Mouse (Mus musculus): ENCODE data around the gene Dst. TPM values are rescaled to one million over a fixed set of nuclear protein-coding genes. Genes with fewer than 3 reads are reported as not detected.

The Dst gene
- total and polyA plus RNA-seq, 3 experiments = 0.83 to 1.1 TPM; not detected in 1

DNA sequence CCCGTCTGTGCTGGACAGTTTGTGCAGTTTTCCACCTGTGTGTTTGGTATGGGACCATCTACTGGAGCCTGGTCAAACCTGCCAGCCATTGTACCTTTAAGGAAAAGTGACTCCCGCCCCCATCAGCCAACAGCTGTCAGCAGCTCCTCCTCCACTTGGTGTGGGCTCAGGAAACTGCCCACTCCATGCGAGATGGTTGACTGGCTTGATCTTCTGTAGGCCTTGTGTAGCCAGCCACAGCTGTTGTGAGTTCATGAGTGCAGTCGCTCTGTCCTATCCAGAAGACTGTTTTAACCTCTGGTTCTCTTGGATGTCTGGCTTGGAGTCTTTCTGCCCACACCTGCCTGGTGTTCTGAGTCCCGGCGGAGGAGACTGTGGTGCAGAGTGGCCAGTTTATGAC lies 117.9 kb downstream of the Dst start:
- H3K4me3 ChIP-seq (ENCODE audit: low read depth, low read length) = no peak overlapping the region
- peaks cover 4% of the 10 kb centered on the region for H3K27me3 ChIP-seq (ENCODE audit: insufficient read depth, low read length)
- TF ChIP-seq TAL1 (conservative IDR thresholded peaks at IDR 0.05; ENCODE audit: low read depth, low read length) (no peak), GATA2 (IDR thresholded peaks at IDR 0.05; ENCODE audit: borderline replicate concordance, low read depth, low read length) (no peak), POLR2AphosphoS5 (IDR thresholded peaks at IDR 0.05; ENCODE audit: insufficient replicate concordance, low read depth, low read length) (no peak), GATA1 (IDR thresholded peaks at IDR 0.05; ENCODE audit: borderline replicate concordance, low read length) (no peak), CTCF (IDR thresholded peaks at IDR 0.05; ENCODE audit: low read depth, low read length) (no peak)
- DNase-seq (ENCODE audit: low spot score) (no peak), ATAC-seq (ENCODE audit: extremely low read depth, insufficient number of reproducible peaks, low FRiP score, poor library complexity, severe bottlenecking) (no peak)
- no peaks in the 10 kb centered on the region for H3K4me1 ChIP-seq (ENCODE audit: insufficient read depth, low read depth, low read length)
- H3K36me3 ChIP-seq (replicated peaks) = no peaks in the 10 kb centered on the region
- H3K9me3 ChIP-seq (replicated peaks) = no peaks in the 10 kb centered on the region

- Histone ChIP-seq H3K27me3 (ENCODE audit: insufficient read depth, low read length) (peaks cover 4% of the 10 kb centered on the region), H3K36me3 (replicated peaks) (no peaks in the 10 kb centered on the region), H3K9me3 (replicated peaks) (no peaks in the 10 kb centered on the region), H3K4me3 (ENCODE audit: low read depth, low read length) (no peak overlapping the region), H3K4me1 (ENCODE audit: insufficient read depth, low read depth, low read length) (no peaks in the 10 kb centered on the region)
- ATAC-seq (ENCODE audit: extremely low read depth, insufficient number of reproducible peaks, low FRiP score, poor library complexity, severe bottlenecking) (no peak), DNase-seq (ENCODE audit: low spot score) (no peak)
- TF ChIP-seq GATA1 (IDR thresholded peaks at IDR 0.05; ENCODE audit: borderline replicate concordance, low read length) (no peak), GATA2 (IDR thresholded peaks at IDR 0.05; ENCODE audit: borderline replicate concordance, low read depth, low read length) (0 out of 2 replicates have a peak, but pooled peaks have one; percentile 5), TAL1 (conservative IDR thresholded peaks at IDR 0.05; ENCODE audit: low read depth, low read length) (no peak)
Observed at GRCm38 (mm10) chr1:34028722-34029121, 120.7 kb downstream of the Dst start.

GRCm38 (mm10) chr1:34030330-34031021 lies 122.5 kb downstream of the Dst start:
- Histone ChIP-seq H3K27me3 (ENCODE audit: insufficient read depth, low read length) (peaks cover 4% of the 10 kb centered on the region), H3K9me3 (replicated peaks) (no peaks in the 10 kb centered on the region), H3K36me3 (replicated peaks) (no peaks in the 10 kb centered on the region), H3K4me1 (ENCODE audit: insufficient read depth, low read depth, low read length) (no peaks in the 10 kb centered on the region), H3K4me3 (ENCODE audit: low read depth, low read length) (no peak overlapping the region)
- no peak for TF ChIP-seq POLR2AphosphoS5 (IDR thresholded peaks at IDR 0.05; ENCODE audit: insufficient replicate concordance, low read depth, low read length)
- TF ChIP-seq GATA2 (IDR thresholded peaks at IDR 0.05; ENCODE audit: borderline replicate concordance, low read depth, low read length) = no peak
- TF ChIP-seq TAL1 (conservative IDR thresholded peaks at IDR 0.05; ENCODE audit: low read depth, low read length) = no peak
- TF ChIP-seq GATA1 (IDR thresholded peaks at IDR 0.05; ENCODE audit: borderline replicate concordance, low read length) = no peak
- no peak for TF ChIP-seq CTCF (IDR thresholded peaks at IDR 0.05; ENCODE audit: low read depth, low read length)
- DNase-seq (ENCODE audit: low spot score) (no peak), ATAC-seq (ENCODE audit: extremely low read depth, insufficient number of reproducible peaks, low FRiP score, poor library complexity, severe bottlenecking) (no peak)

- no peaks in the 10 kb centered on the region for H3K4me1 ChIP-seq (ENCODE audit: insufficient read depth, low read depth, low read length)
- DNase-seq (ENCODE audit: low spot score) = no peak
- TF ChIP-seq CTCF (IDR thresholded peaks at IDR 0.05; ENCODE audit: low read depth, low read length) (no peak), POLR2AphosphoS5 (IDR thresholded peaks at IDR 0.05; ENCODE audit: insufficient replicate concordance, low read depth, low read length) (no peak), GATA2 (IDR thresholded peaks at IDR 0.05; ENCODE audit: borderline replicate concordance, low read depth, low read length) (no peak), GATA1 (IDR thresholded peaks at IDR 0.05; ENCODE audit: borderline replicate concordance, low read length) (no peak), TAL1 (conservative IDR thresholded peaks at IDR 0.05; ENCODE audit: low read depth, low read length) (no peak)
- ATAC-seq (ENCODE audit: extremely low read depth, insufficient number of reproducible peaks, low FRiP score, poor library complexity, severe bottlenecking) = no peak
- no peaks in the 10 kb centered on the region for H3K9me3 ChIP-seq (replicated peaks)
- H3K36me3 ChIP-seq (replicated peaks) = no peaks in the 10 kb centered on the region
- H3K27me3 ChIP-seq (ENCODE audit: insufficient read depth, low read length) = no peaks in the 10 kb centered on the region
- H3K4me3 ChIP-seq (ENCODE audit: low read depth, low read length) = no peak overlapping the region
Observed at GRCm38 (mm10) chr1:34033052-34033451, 125.0 kb downstream of the Dst start.

DNA sequence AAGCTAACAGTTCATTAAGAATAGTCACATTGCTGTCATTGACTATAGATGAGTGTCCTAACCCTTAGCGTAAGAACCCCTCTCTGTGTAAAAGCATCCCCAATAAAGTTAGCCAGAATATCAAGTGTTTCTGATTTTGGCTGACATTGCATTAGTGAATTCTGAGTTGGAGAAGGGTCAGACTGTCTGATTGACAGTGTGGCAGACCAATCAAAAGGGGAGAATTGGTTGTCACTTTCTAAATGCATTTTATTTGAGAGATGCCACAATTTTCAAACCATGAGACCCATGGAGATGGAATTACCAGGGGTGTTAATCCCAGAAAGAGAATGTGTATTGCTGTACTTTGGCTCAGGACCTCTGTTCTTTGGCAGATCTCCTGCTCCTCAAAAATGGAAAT lies 125.5 kb downstream of the Dst start:
- Histone ChIP-seq H3K4me3 (ENCODE audit: low read depth, low read length) (no peak overlapping the region), H3K36me3 (replicated peaks) (no peaks in the 10 kb centered on the region), H3K4me1 (ENCODE audit: insufficient read depth, low read depth, low read length) (no peaks in the 10 kb centered on the region), H3K27me3 (ENCODE audit: insufficient read depth, low read length) (no peaks in the 10 kb centered on the region), H3K9me3 (replicated peaks) (no peaks in the 10 kb centered on the region)
- TF ChIP-seq GATA1 (IDR thresholded peaks at IDR 0.05; ENCODE audit: borderline replicate concordance, low read length) (no peak), POLR2AphosphoS5 (IDR thresholded peaks at IDR 0.05; ENCODE audit: insufficient replicate concordance, low read depth, low read length) (no peak), GATA2 (IDR thresholded peaks at IDR 0.05; ENCODE audit: borderline replicate concordance, low read depth, low read length) (no peak), TAL1 (conservative IDR thresholded peaks at IDR 0.05; ENCODE audit: low read depth, low read length) (no peak), CTCF (IDR thresholded peaks at IDR 0.05; ENCODE audit: low read depth, low read length) (no peak)
- ATAC-seq (ENCODE audit: extremely low read depth, insufficient number of reproducible peaks, low FRiP score, poor library complexity, severe bottlenecking) = no peak
- DNase-seq (ENCODE audit: low spot score) = no peak

DNA sequence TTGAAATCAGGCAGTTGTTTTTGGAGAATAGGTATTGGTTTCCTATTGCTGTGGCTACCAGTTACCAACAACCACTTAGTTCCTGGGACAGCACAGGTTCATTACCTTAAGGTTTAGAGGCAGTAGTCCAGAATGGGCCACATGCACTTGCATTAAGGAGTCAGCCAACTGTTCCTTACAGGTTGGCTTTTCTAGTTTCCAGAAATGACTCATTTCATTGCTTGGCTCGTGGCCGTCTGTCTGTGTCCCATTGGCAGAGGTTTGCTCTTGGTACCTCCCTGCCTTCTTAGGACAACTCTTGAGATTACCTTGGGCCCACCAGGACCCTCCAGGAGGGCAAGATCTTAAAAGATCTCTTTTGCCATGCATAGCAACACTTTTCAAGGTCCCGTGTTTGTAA lies 125.9 kb downstream of the Dst start:
- H3K9me3 ChIP-seq (replicated peaks) = no peaks in the 10 kb centered on the region
- no peaks in the 10 kb centered on the region for H3K27me3 ChIP-seq (ENCODE audit: insufficient read depth, low read length)
- DNase-seq (ENCODE audit: low spot score) = no peak
- H3K4me1 ChIP-seq (ENCODE audit: insufficient read depth, low read depth, low read length) = no peaks in the 10 kb centered on the region
- no peaks in the 10 kb centered on the region for H3K36me3 ChIP-seq (replicated peaks)
- TF ChIP-seq GATA2 (IDR thresholded peaks at IDR 0.05; ENCODE audit: borderline replicate concordance, low read depth, low read length) (no peak), POLR2AphosphoS5 (IDR thresholded peaks at IDR 0.05; ENCODE audit: insufficient replicate concordance, low read depth, low read length) (no peak), TAL1 (conservative IDR thresholded peaks at IDR 0.05; ENCODE audit: low read depth, low read length) (no peak), CTCF (IDR thresholded peaks at IDR 0.05; ENCODE audit: low read depth, low read length) (no peak), GATA1 (IDR thresholded peaks at IDR 0.05; ENCODE audit: borderline replicate concordance, low read length) (no peak)
- no peak overlapping the region for H3K4me3 ChIP-seq (ENCODE audit: low read depth, low read length)
- ATAC-seq (ENCODE audit: extremely low read depth, insufficient number of reproducible peaks, low FRiP score, poor library complexity, severe bottlenecking) = no peak
